26 mouse cellular contexts compared by ENCODE assay signal in genomic region chr13:95846364-95846763, GRCm38 (mm10).
"Had no signal": no experiment of that assay in that cellular context is flagged by ENCODE, and none has a peak within 500 bp of the region (broad histone marks: within the 10 kb centered on the region; RNA-seq: fewer than 3 reads in every experiment).

No protein-coding gene starts in this region.

- ATAC-seq: hindbrain, postnatal 0 days; intestine, embryonic 15.5 days; intestine, postnatal 0 days; liver, embryonic 12.5 days had no signal

- H3K9me3 ChIP-seq: heart, embryonic 13.5 days; heart, embryonic 15.5 days; hindbrain, embryonic 13.5 days; hindbrain, embryonic 15.5 days; intestine, embryonic 15.5 days; limb, embryonic 13.5 days; limb, embryonic 15.5 days; liver, embryonic 12.5 days had no signal

- H3K4me3 ChIP-seq: gastrocnemius, adult 2 months; heart, adult 2 months; heart, embryonic 13.5 days; heart, embryonic 15.5 days; hindbrain, embryonic 13.5 days; hindbrain, embryonic 15.5 days; intestine, embryonic 15.5 days; limb, embryonic 13.5 days; limb, embryonic 15.5 days; liver, embryonic 12.5 days had no signal

- H3K27ac ChIP-seq: gastrocnemius, adult 2 months; heart, adult 2 months; heart, embryonic 13.5 days; heart, embryonic 15.5 days; hindbrain, embryonic 13.5 days; hindbrain, embryonic 15.5 days; hindbrain, postnatal 0 days; intestine, embryonic 15.5 days; limb, embryonic 13.5 days; limb, embryonic 15.5 days; liver, embryonic 12.5 days; liver, embryonic 14.5 days had no signal

- H3K4me2 ChIP-seq: heart, embryonic 11.5 days; heart, embryonic 13.5 days; heart, embryonic 15.5 days; hindbrain, embryonic 13.5 days; hindbrain, embryonic 15.5 days; intestine, embryonic 15.5 days; limb, embryonic 13.5 days; limb, embryonic 15.5 days; liver, embryonic 12.5 days had no signal

- DNase-seq: gastrocnemius, adult 2 months; gastrocnemius, postnatal 14 days; gastrocnemius, postnatal 36 days; heart, adult 11 months; heart, adult 2 months; heart, postnatal 14 days; heart, postnatal 36 days; kidney, adult 18-20 months; kidney, adult 8-10 months; kidney, postnatal 10 days; kidney, postnatal 36 days; layer of hippocampus, adult 9-11 months; layer of hippocampus, postnatal 36 days; left cerebral cortex, postnatal 4 days had no signal

- H3K27me3 ChIP-seq: heart, embryonic 13.5 days; heart, embryonic 15.5 days; hindbrain, embryonic 13.5 days; hindbrain, embryonic 15.5 days; intestine, embryonic 15.5 days; limb, embryonic 13.5 days; limb, embryonic 15.5 days; liver, embryonic 12.5 days had no signal

- H3K9ac ChIP-seq: heart, embryonic 13.5 days; heart, embryonic 15.5 days; hindbrain, embryonic 13.5 days; hindbrain, embryonic 15.5 days; intestine, embryonic 15.5 days; limb, embryonic 13.5 days; limb, embryonic 15.5 days; liver, embryonic 12.5 days; liver, embryonic 14.5 days had no signal

- H3K36me3 ChIP-seq: heart, embryonic 13.5 days; heart, embryonic 15.5 days; hindbrain, embryonic 13.5 days; hindbrain, embryonic 15.5 days; intestine, embryonic 15.5 days; limb, embryonic 13.5 days; limb, embryonic 15.5 days; liver, embryonic 12.5 days had no signal
